Mouse (Mus musculus): ENCODE data around the gene Mfsd12.

The Mfsd12 gene

GRCm38 (mm10) chr10:81354738-81355477 is 2.4 kb upstream of the Mfsd12 start:
- no peak for DNase-seq (ENCODE audit: low spot score in 2 of 2)

DNA sequence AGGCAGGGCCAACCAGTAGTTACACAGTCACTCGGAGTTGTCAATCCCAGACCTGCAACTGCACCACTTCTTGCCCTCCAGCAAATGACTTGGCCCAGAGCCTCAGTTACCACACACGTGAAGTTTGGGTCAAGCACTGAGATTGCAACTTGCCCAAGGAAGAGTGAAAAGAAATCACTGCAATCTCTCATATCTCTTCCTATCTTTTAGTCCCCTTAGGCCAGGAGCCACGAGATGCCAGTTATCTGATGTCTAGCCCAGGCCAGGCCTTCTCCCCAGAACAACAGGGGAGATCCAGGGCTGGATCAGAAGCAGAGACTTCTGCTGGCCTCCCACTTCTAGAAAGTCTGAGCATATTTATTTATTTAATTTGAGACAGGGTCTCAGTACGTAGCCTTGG is 1.8 kb upstream of the Mfsd12 start:
- no peak for DNase-seq (ENCODE audit: low spot score in 2 of 2)

DNA sequence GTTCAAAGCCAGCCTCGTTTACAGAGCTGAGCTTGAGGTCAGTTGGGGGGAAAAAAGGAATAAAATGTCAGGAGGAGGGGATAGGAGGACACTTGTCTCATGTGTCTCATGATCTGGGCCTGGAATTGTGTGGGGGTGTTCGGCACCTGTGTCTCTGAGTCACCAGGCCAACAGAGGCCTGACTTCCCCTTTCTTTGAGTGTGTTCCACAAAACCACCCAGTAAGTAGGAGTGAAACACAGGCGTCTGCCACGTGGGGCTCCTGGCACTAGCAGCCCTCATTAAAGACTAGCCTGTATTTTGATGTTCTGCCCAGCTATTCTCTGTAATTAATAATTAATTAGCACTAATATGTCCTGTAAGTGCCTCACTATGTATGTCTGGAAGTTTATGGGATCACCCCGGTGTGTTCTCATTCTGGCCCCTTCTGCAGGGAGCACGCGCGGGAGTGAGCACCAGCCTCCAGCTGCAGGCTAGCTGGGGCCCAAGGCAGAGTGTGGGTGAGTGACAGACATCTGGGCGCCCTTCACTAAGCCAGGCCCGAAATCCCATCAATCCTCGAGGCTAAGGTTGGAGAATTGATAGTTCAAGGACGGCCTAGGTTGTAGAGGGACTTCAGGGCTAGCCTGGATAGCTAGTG is 820 bp upstream of the Mfsd12 start:
- no peak for DNase-seq (ENCODE audit: low spot score in 2 of 2)

GRCm38 (mm10) chr10:81358209-81358608 is 918 bp downstream of the Mfsd12 start:
- DNase-seq (ENCODE audit: low spot score in 2 of 2): peak in 1 of 2 experiments; percentile 69

DNA sequence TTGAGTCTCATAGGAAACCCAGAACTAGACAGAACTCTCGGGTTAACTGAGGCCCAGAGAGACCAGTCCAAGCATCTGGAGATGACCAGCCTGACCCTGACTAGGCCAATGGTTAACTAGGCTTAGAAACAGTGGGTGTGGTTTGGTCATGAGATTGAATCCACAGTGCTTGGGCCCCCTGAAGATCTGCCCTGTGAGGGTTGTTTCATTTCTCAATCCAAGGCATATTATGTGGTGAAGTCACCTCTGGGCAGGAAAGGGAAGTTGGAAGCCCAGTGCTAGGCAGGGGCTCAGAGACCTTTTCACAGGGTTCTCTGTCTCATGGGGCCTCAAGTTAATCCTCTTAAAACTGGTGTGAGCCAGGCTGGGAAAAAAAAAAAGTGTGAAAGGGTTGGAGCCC is 1.6 kb downstream of the Mfsd12 start:
- DNase-seq (ENCODE audit: low spot score in 2 of 2): no peak

DNA sequence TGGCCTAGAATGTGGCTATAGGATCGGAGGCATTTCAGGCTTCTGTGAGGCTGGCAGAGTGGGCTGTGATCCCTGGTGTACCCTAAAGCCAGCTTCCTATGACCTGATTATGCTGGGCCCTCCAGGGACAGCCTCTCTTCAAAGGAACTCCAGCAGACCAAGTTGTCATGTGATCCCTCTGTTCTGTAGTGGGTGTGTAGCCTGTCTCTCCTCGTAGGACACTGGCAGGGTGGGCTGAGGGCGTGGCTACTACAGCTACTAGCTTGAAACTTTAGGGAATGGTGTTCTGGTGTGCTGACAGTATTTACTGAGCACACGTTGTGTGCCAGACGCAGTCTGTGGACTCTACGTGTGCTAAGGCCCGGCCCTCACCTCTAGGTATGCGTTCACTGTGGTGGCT is 3.4 kb downstream of the Mfsd12 start:
- no peak for DNase-seq (ENCODE audit: low spot score in 2 of 2)

DNA sequence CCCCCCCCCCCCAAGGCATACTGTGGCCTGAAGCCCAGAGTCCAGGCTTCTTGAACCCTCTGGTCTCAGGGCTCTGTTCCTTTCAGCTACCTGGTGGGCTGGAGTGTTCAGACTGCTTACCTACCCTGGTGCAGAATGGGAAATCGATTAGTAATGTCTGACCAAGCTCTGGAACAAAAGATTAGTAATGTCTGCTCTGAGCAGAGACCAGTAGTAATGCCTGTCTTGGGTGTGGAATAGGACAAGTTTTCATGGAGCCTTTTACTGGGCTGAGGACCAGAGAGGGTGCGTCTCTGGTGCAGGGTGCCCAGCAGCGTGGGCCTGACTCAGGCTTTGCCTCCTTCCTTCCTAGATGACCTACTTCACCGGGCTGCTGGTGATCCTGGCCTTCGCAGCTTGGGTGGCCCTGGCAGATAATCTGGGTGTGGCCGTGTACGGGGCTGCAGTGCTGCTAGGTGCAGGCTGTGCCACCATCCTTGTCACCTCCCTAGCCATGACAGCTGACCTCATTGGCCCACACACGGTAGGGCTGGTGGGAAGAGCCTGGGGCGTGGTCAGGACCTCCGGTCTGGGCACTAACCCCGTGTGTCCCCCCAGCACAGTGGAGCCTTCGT is 5.2 kb downstream of the Mfsd12 start:
- DNase-seq (ENCODE audit: low spot score in 2 of 2): peak; percentile 84 to 88

DNA sequence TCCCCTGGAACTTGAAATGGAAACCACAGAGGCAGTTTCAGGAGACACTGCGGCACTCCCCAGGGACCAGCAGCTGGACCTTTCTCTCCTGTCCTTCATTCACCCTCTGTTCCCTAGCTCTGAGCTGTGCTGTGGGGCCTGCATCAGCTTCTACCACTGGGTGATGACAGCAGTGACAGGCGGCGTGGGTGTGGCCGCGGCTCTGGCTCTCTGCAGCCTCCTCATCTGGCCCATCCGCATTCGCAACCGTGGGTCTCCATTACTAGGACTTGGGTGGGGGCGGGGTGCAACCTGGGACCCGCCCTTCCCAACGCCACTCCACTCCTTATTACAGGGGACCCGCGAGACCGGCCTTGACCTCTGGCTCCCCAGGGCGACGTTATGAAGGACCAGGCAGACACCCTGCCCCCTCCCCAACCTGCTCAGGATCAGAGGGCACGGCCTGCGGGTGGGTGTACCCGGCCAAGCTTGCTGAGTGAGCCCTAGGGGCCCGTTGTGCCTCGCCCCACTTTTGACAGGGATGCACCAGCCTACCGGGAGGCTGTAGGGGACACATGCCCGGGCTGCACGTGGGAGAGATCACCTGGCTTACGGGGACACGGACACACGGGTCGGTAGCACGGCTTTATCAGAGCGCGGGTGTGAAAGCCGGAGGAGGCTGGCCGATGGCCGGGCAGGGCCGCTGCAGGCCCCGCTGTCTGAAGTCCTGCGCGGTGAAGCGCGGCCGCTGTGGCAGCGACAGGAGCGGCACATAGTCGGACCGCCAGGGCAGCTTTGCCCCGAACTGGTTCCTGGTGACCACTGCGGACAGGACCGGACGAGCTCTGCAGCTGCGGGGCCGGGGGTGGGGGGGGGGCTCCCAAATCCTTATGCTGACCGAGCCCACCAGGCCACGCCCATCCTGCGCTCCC is 6.4 kb downstream of the Mfsd12 start:
- DNase-seq (ENCODE audit: low spot score in 2 of 2): no peak

GRCm38 (mm10) chr10:81364666-81365065 is 7.4 kb downstream of the Mfsd12 start:
- DNase-seq (ENCODE audit: low spot score in 2 of 2): no peak

DNA sequence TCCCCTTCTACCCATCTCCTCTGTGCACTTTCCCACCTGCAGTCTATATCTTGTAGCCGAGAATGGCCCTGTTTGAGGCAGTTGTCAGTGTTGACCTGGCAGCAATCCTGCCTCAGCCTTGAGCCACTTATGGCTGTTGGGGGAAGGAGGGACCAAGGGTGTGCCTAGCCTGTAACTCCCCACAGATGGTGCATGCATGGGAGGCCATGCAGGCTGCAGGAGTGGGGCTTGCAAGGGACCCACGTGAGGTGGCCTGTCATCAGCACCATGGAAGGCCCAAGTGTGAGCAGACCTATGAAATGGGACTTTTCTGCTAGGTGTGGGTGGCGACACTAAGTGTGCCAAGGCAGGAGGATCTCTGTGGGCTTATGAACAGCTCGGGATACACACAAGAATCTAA is 7.8 kb downstream of the Mfsd12 start:
- no peak for DNase-seq (ENCODE audit: low spot score in 2 of 2)

- peak in 1 of 2 experiments; percentile 38 for DNase-seq (ENCODE audit: low spot score in 2 of 2)
Measured at GRCm38 (mm10) chr10:81365672-81366476, 8.6 kb downstream of the Mfsd12 start, which contains the start of gene 4930404N11Rik. Gene 4930404N11Rik (minus strand): TSS chr10:81365816.

GRCm38 (mm10) chr10:81366477-81367206 is 9.4 kb downstream of the Mfsd12 start:
- DNase-seq (ENCODE audit: low spot score in 2 of 2): no peak

- DNase-seq (ENCODE audit: low spot score in 2 of 2): no peak
Measured at GRCm38 (mm10) chr10:81367207-81367495, 9.9 kb downstream of the Mfsd12 start.

GRCm38 (mm10) chr10:81375322-81375721 is 18.0 kb downstream of the Mfsd12 start:
- DNase-seq (ENCODE audit: low spot score in 2 of 2): no peak

- DNase-seq (ENCODE audit: low spot score in 2 of 2): peak; percentile 76 to 79
Measured at GRCm38 (mm10) chr10:81376561-81377361, 19.5 kb downstream of the Mfsd12 start.

GRCm38 (mm10) chr10:81377362-81377664 is 20.0 kb downstream of the Mfsd12 start:
- no peak for DNase-seq (ENCODE audit: low spot score in 2 of 2)

DNA sequence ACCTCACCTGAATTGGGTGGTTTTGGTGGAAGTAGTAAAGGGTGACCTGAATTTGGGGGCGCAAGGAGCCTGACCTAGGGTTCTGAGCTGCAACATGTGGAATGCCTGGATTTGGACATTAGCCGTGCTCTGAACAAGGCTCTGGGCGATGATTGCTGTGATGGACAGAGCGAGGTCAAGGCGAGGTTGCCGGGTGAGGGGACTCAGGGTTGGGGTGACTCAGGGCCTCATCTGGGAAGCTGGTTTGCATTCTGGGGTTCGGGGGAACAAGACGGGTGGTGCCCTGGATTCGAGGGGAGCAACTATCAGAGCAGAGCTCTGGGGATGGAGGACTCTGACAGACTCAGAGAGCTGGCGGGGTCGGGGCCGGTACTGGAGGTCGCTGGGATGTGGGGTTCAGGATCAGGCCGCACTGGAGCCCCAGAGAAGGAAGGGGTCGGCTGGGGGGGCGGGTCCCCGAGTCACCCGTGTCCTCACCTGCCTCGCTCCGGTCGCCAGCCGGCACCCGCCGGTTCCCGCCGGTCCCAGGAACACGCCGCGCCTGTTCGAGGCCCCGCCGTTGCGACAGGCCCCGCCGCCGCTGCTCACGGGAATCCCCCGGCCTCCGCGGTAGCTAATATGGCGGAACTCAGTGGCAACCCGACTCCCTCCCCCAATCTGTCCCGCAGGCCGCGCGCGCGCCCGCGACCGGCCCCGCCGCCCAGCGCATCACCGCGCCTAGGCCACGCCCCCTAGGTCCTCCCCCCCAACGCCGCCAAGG is 20.7 kb downstream of the Mfsd12 start, which contains the start of gene Fzr1:
Fzr1 (minus strand) TSS at position 724 of the 760 bp plus-strand sequence.
- no peak for DNase-seq (ENCODE audit: low spot score in 2 of 2)

DNA sequence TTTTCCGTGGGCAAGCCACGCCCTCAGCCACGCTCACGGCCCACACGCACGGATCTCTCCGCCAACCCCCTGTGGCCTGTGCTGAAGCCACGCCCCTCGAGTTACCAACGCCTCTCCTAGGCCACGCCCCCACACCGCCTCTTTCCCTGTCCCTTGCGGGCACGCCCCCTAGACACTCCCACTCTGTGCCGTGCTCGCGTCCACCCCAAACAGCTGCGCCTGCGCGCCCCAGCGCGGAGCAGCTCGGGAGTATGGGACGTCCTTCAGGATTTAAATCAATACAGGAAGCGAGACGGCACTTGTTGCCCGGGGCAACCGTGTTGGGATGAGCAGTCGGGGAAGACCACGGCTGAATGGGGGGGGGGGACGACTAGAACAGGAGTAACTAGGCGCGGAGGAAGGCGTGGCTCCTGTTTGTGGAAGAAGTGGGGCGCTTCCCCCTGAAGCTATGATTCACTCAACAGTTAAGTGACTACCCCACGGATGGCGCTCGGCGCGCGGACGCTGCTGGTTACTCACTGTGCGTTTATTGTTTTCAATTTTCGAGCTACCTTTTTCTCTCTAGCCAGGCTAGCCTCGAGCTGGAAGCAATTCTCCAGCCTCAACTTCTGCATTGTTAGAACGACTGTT is 21.4 kb downstream of the Mfsd12 start:
- peak; percentile 100 for DNase-seq (ENCODE audit: low spot score in 2 of 2)

DNA sequence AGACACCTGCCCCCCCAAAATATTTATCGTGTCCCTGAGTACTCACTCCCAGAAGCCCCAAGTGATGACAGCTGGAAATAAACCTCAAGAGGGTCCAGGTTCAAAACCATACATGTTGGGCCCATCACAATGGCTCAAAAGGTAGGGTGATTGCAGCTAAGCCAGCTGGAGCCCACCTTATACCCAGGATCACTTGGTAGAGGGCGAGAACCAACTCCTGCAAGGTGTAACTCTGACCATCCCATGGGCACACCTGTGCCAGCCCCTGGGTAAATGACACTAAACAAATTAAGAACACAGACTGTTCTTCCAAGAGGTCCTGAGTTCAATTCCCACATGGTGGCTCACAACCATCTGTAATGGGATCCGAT is 21.9 kb downstream of the Mfsd12 start:
- DNase-seq (ENCODE audit: low spot score in 2 of 2): no peak
